Mouse (Mus musculus): ENCODE results near the gene Ctsa. TPM values are rescaled to one million over a fixed set of nuclear protein-coding genes. Genes with fewer than 3 reads are reported as not detected.
A peak's percentile ranks its signal among the peaks of the same experiment; 100 is the strongest.

Ctsa gene
- total RNA-seq, 2 experiments from 2014 or later: 58.0 to 87.0 TPM

- 0 out of 2 replicates have a peak, but pooled peaks have one; percentile 10 for ATAC-seq (replicated peaks; ENCODE audit: low FRiP score, low TSS enrichment, poor library complexity, severe bottlenecking)
Measured at GRCm38 (mm10) chr2:164803921-164804313, 28.8 kb upstream of the Ctsa start.

- ATAC-seq (replicated peaks; ENCODE audit: low FRiP score, low TSS enrichment, poor library complexity, severe bottlenecking): peak; percentile 95
Measured at GRCm38 (mm10) chr2:164804533-164805331, 27.9 kb upstream of the Ctsa start, which contains the start of the genes Acot8 and Zswim3. Acot8 (minus strand) TSS chr2:164804882. Zswim3 (plus strand) TSS chr2:164805098.

- ATAC-seq (replicated peaks; ENCODE audit: low FRiP score, low TSS enrichment, poor library complexity, severe bottlenecking): peak; percentile 59
Measured at GRCm38 (mm10) chr2:164805332-164805718, 27.3 kb upstream of the Ctsa start.

- no peak for ATAC-seq (replicated peaks; ENCODE audit: low FRiP score, low TSS enrichment, poor library complexity, severe bottlenecking)
Measured at GRCm38 (mm10) chr2:164806614-164807013, 26.1 kb upstream of the Ctsa start.

GRCm38 (mm10) chr2:164813557-164813956 is 19.1 kb upstream of the Ctsa start:
- no peak for ATAC-seq (replicated peaks; ENCODE audit: low FRiP score, low TSS enrichment, poor library complexity, severe bottlenecking)

- ATAC-seq (replicated peaks; ENCODE audit: low FRiP score, low TSS enrichment, poor library complexity, severe bottlenecking): peak; percentile 18; the same call in 1 of the 2 replicates
Measured at GRCm38 (mm10) chr2:164815348-164815747, 17.3 kb upstream of the Ctsa start.

GRCm38 (mm10) chr2:164815821-164816220 is 16.9 kb upstream of the Ctsa start:
- ATAC-seq (replicated peaks; ENCODE audit: low FRiP score, low TSS enrichment, poor library complexity, severe bottlenecking): peak; percentile 89

- no peak for ATAC-seq (replicated peaks; ENCODE audit: low FRiP score, low TSS enrichment, poor library complexity, severe bottlenecking)
Measured at GRCm38 (mm10) chr2:164817206-164817605, 15.5 kb upstream of the Ctsa start.

- no peak for ATAC-seq (replicated peaks; ENCODE audit: low FRiP score, low TSS enrichment, poor library complexity, severe bottlenecking)
Measured at GRCm38 (mm10) chr2:164817703-164818102, 15.0 kb upstream of the Ctsa start.

- ATAC-seq (replicated peaks; ENCODE audit: low FRiP score, low TSS enrichment, poor library complexity, severe bottlenecking): no peak
Measured at GRCm38 (mm10) chr2:164821060-164821459, 11.6 kb upstream of the Ctsa start.

- ATAC-seq (replicated peaks; ENCODE audit: low FRiP score, low TSS enrichment, poor library complexity, severe bottlenecking): peak; percentile 96
Measured at GRCm38 (mm10) chr2:164822636-164823165, 10.0 kb upstream of the Ctsa start, which contains the start of gene Zswim1. Zswim1 (plus strand) TSS chr2:164822686.

- peak; percentile 65 for ATAC-seq (replicated peaks; ENCODE audit: low FRiP score, low TSS enrichment, poor library complexity, severe bottlenecking)
Measured at GRCm38 (mm10) chr2:164823181-164823585, 9.5 kb upstream of the Ctsa start.

GRCm38 (mm10) chr2:164823969-164824368 is 8.7 kb upstream of the Ctsa start:
- no peak for ATAC-seq (replicated peaks; ENCODE audit: low FRiP score, low TSS enrichment, poor library complexity, severe bottlenecking)

GRCm38 (mm10) chr2:164825521-164825920 is 7.2 kb upstream of the Ctsa start:
- no peak for ATAC-seq (replicated peaks; ENCODE audit: low FRiP score, low TSS enrichment, poor library complexity, severe bottlenecking)

GRCm38 (mm10) chr2:164827146-164827850 is 5.4 kb upstream of the Ctsa start:
- 0 out of 2 replicates have a peak, but pooled peaks have one; percentile 11 for ATAC-seq (replicated peaks; ENCODE audit: low FRiP score, low TSS enrichment, poor library complexity, severe bottlenecking)

GRCm38 (mm10) chr2:164828437-164828836 is 4.2 kb upstream of the Ctsa start, which contains the start of gene Spata25:
Spata25 (minus strand) TSS chr2:164828537.
- ATAC-seq (replicated peaks; ENCODE audit: low FRiP score, low TSS enrichment, poor library complexity, severe bottlenecking): no peak

- no peak for ATAC-seq (replicated peaks; ENCODE audit: low FRiP score, low TSS enrichment, poor library complexity, severe bottlenecking)
Measured at GRCm38 (mm10) chr2:164829090-164829489, 3.6 kb upstream of the Ctsa start.

- ATAC-seq (replicated peaks; ENCODE audit: low FRiP score, low TSS enrichment, poor library complexity, severe bottlenecking): no peak
Measured at GRCm38 (mm10) chr2:164831029-164831428, 1.6 kb upstream of the Ctsa start.

GRCm38 (mm10) chr2:164832032-164832747 is 483 bp upstream of the Ctsa start:
- no peak for ATAC-seq (replicated peaks; ENCODE audit: low FRiP score, low TSS enrichment, poor library complexity, severe bottlenecking)

Data from megakaryocyte-erythroid progenitor cell, adult 5-6 weeks (primary cell).